Mouse (Mus musculus) stomach, adult 2 months (tissue): ENCODE results near the gene Fcer2a. TPM values are rescaled to one million over a fixed set of nuclear protein-coding genes. Genes with fewer than 3 reads are reported as not detected.

ENCODE experiments used
- polyA plus RNA-seq: library from polyadenylated mRNA; depleted of rRNA; stranded (reverse); fragments of >200 nt; gene quantifications from 2 replicates; pipeline ENCODE4 v1.2.3, GENCODE M21; 2012; rRNA removed

Gene Fcer2a
- 0.03 and 0.15 TPM in 2 replicates for polyA plus RNA-seq

GRCm38 (mm10) chr8:3694121-3694520 lies at the start of gene Fcer2a:
Fcer2a (minus strand) TSS chr8:3694175.

GRCm38 (mm10) chr8:3720551-3720950 lies 26.6 kb upstream of the Fcer2a start, which contains the start of gene Clec4g:
Clec4g (minus strand) TSS chr8:3720651.

GRCm38 (mm10) chr8:3676131-3676992 lies 17.6 kb downstream of the Fcer2a start, which contains the start of gene Trappc5:
Trappc5 (plus strand) TSS chr8:3676299.

GRCm38 (mm10) chr8:3671980-3672491 lies 21.9 kb downstream of the Fcer2a start, which contains the start of gene Fcor:
Fcor (minus strand) TSS chr8:3672362.

GRCm38 (mm10) chr8:3665507-3665906 lies 28.5 kb downstream of the Fcer2a start, which contains the start of gene Mcemp1:
Mcemp1 (plus strand) TSS chr8:3665754.

GRCm38 (mm10) chr8:3655526-3655925 lies 38.4 kb downstream of the Fcer2a start, which contains the start of gene Retn:
Retn (plus strand) TSS chr8:3655770.

Other genes with a start within 250 kb of the Fcer2a start
- gene Pex11g, start 226.5 kb downstream of the Fcer2a start, polyA plus RNA-seq, result 7.2 and 10.4 TPM in 2 replicates
- 0.04 and 0.67 TPM in 2 replicates for gene Tex45, start 223.3 kb downstream of the Fcer2a start, polyA plus RNA-seq
- 25.1 and 33.9 TPM in 2 replicates for gene Zfp358, start 201.0 kb downstream of the Fcer2a start, polyA plus RNA-seq
- gene Mcoln1, start 193.7 kb downstream of the Fcer2a start, polyA plus RNA-seq, result 245 and 262 TPM in 2 replicates
- 24.4 and 27.9 TPM in 2 replicates for gene Pnpla6, start 178.8 kb downstream of the Fcer2a start, polyA plus RNA-seq
- gene C330021F23Rik, start 126.2 kb downstream of the Fcer2a start, polyA plus RNA-seq, result 0.10 TPM in 1 of 2 replicates, not detected in the other
- 68.5 and 86.0 TPM in 2 replicates for gene Camsap3, start 106.9 kb downstream of the Fcer2a start, polyA plus RNA-seq
- 19.5 and 20.3 TPM in 2 replicates for gene Xab2, start 72.9 kb downstream of the Fcer2a start, polyA plus RNA-seq
- gene Pet100, start 72.6 kb downstream of the Fcer2a start, polyA plus RNA-seq, result 2.4 and 3.1 TPM in 2 replicates
- gene Pcp2, start 68.6 kb downstream of the Fcer2a start, polyA plus RNA-seq, result not detected in 2 replicates
- gene Stxbp2, start 63.2 kb downstream of the Fcer2a start, polyA plus RNA-seq, result 140 and 167 TPM in 2 replicates
- 0.47 and 2.3 TPM in 2 replicates for gene Retn, start 38.4 kb downstream of the Fcer2a start, polyA plus RNA-seq
- not detected in 2 replicates for gene Mcemp1, start 28.4 kb downstream of the Fcer2a start, polyA plus RNA-seq
- 0.49 and 1.4 TPM in 2 replicates for gene Fcor, start 21.8 kb downstream of the Fcer2a start, polyA plus RNA-seq
- 14.4 and 24.6 TPM in 2 replicates for gene Trappc5, start 17.9 kb downstream of the Fcer2a start, polyA plus RNA-seq
- 0.08 TPM in 1 of 2 replicates, not detected in the other for gene Clec4g, start 26.5 kb upstream of the Fcer2a start, polyA plus RNA-seq
- gene Cd209a, start 54.8 kb upstream of the Fcer2a start, polyA plus RNA-seq, result 0.23 TPM in 1 of 2 replicates, not detected in the other
- 0.03 TPM in 2 replicates for gene Cd209e, start 160.1 kb upstream of the Fcer2a start, polyA plus RNA-seq
- 0.11 and 0.37 TPM in 2 replicates for gene Cd209d, start 184.4 kb upstream of the Fcer2a start, polyA plus RNA-seq
- 0.10 TPM in 1 of 2 replicates, not detected in the other for gene Cd209b, start 232.7 kb upstream of the Fcer2a start, polyA plus RNA-seq